Mouse (Mus musculus) embryonic stem cell, embryonic (primary cell): ENCODE measurements around the gene Rars2.
"Not testable (repeated sequence)": the region's sequence is repeated elsewhere in the genome, so short reads cannot be mapped to it uniquely, and the experiment has no call there.

ENCODE experiments used
- CTCF ChIA-PET, 4 experiments: fragments of 300-600 bp in 2 of 4; fragments of 350-600 bp in 2 of 4; sonication (Branson Sonifier 250); formaldehyde crosslinking; loops; one replicate each; lab custom pipeline; 2022; ENCODE audit warnings: inconsistent platforms in 2 of 4; lab: Charles Lee
- POLR2A ChIA-PET, 4 experiments: fragments of 300-600 bp in 2 of 4; fragments of 350-600 bp in 2 of 4; sonication (Branson Sonifier 250); formaldehyde crosslinking; loops; one replicate each; lab custom pipeline; 2022; ENCODE audit warnings: antibody characterized with exemption in 4 of 4, inconsistent platforms in 1 of 4; lab: Charles Lee

Gene Rars2

DNA sequence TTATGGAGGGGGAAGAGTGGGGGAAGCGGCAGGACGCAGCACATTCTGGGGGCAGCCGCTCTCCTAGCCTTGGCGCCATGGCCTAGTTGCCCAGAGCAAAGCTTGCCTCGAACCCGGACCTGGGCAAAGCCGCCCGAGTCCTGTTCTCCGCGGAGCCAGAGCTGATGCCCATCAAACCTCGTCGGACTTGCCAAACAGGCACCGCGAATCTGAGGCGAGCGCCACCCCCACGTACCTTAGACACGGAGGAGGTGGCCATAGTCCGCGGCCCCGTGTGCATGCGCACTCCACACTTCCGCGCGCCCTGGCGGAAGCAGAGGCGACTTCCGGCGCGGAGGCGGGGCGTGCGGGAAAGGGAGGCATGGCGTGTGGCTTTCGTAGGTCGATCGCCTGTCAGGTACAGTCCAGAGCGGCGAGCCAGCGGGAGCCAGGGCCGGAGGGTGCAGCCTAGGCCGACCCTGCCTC lies at the start of gene Rars2, which contains the start of gene Orc3:
Gene Rars2, plus strand, starts transcription at position 328 of the 465 bp plus-strand sequence.
Gene Orc3, minus strand, starts transcription at position 315 of the 465 bp plus-strand sequence.
- CTCF ChIA-PET = no interaction called here
- POLR2A ChIA-PET = interaction anchor here in 3 of 4 experiments (1.0 to 2.6 kb wide), 15 partner anchors 9 to 305 kb away, joined by 3 to 10 read pairs (median 4); no protein-coding TSS in a partner anchor

DNA sequence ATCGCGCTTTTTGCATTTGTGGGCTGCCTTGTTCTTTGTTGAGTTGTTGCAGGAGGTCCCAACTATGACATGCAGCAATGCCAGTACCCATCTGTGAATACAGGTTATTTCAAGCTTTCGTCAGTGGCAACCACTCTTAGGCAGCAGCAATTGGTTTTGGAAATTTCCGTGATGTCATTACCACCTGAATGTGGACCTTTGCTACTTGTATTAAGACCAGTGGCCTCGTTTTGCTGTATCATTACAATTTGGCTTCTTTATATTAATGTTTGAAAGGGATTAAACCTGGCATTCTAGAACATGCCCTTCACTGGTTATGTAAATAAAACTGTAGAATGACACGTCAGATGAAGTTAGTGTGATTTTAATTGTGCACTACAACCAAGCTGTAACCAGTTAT lies 48.5 kb upstream of the Rars2 start:
- CTCF ChIA-PET = no interaction called here
- POLR2A ChIA-PET = interaction anchor here in 1 of 4 experiments (0.9 to 3.4 kb wide), 7 partner anchors 8 to 18 kb away, joined by 3 to 17 read pairs (median 4); partner anchors contain the start of gene Akirin2

DNA sequence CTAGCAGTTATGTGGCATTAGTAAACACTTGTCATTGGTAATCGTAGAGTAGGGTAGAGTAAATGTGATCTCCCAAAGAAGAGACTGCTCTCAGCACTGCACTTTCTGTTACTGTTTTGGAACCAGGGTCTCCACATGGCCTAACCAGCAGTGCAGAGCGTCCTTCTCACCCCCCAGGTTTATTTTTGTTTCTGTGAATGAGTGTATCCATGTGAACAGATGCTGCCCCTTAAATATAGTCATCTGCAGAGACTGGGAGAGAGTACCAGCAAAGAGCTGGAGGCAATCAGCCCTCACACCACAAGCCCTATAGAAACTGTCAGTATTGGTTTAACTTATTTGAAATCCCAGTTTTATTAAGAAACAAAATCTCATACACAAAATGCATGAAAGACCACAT lies 41.9 kb upstream of the Rars2 start:
- POLR2A ChIA-PET = interaction anchor here in 1 of 4 experiments (0.7 to 3.1 kb wide), 12 partner anchors 7 to 48 kb away, joined by 3 to 15 read pairs (median 6); no protein-coding TSS in a partner anchor
- CTCF ChIA-PET = no interaction called here

DNA sequence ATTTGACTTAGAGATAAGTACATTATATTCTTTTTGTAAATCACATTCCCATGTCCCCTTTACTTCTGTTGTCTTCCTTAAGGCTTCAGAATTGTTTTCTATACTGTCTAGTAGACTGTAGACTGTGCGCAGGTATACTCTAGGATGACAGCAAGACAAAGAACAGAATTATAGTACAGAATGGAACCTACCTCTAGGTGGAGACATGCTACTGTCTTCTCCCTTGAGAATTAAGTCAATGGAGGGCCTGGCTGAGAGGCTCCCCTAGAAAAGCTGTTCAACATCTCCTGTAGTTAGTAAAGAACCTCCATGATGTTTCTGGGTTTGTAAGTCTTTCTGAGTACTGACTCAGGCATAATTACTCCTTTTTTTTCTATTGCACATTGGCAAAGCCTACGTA lies 37.7 kb upstream of the Rars2 start:
- CTCF ChIA-PET = interaction anchor here (0.6 to 1.2 kb wide), 6 partner anchors 9 to 154 kb away, joined by 3 read pairs; partner anchors contain the start of gene Slc35a1 (in 1 of the 4)

DNA sequence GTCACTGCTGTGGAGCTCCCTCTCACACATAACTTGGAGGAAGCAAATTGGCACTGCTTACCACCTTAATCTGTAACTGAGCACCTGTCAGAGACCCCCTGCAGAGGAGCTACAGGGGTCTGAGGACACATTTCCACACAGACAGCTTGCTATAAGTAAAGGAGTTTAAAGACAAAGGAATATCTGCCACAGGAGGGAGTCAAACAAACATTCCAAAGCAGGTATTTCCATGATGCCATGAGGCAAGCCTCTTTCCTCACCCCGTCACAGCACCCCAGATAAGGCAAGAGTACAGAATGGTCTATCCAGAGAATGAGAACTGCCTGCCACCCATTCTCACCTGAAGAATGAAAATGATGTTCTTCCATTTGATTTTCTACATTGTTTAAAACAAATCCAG lies 35.5 kb upstream of the Rars2 start:
- ChIA-PET CTCF (no interaction called here), POLR2A (interaction anchor here in 1 of 4 experiments (0.6 to 3.9 kb wide), 5 partner anchors 10 to 29 kb away, joined by 3 to 22 read pairs (median 5); partner anchors contain the start of gene Akirin2)

More for the DNA sequence above, 37.7 kb upstream of the Rars2 start:
- POLR2A ChIA-PET = interaction anchor here in 3 of 4 experiments (0.6 to 3.9 kb wide), 8 partner anchors 8 to 25 kb away, joined by 3 to 22 read pairs (median 4); no protein-coding TSS in a partner anchor

DNA sequence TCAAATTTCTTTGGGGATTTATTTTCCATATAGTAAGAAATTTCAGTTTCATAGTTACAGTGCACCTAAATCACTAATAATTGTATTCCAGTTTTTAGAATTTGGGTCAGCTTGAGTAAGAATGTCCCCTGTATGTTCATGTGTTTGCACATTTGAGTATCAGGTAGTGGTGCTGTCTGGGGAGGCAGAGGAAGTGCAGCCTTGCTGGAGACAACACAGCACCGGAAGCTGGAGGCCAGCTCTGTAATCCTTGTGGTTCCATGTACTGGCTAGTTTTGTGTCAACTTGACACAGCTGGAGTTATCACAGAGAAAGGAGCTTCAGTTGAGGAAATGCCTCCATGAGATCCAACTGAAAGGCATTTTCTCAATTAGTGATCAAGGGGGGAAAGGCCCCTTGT lies 33.3 kb upstream of the Rars2 start:
- CTCF ChIA-PET = not testable (repeated sequence)
- POLR2A ChIA-PET = interaction anchor here in 2 of 4 experiments (0.8 to 1.4 kb wide), 7 partner anchors 8 to 55 kb away, joined by 3 to 7 read pairs (median 4); no protein-coding TSS in a partner anchor

DNA sequence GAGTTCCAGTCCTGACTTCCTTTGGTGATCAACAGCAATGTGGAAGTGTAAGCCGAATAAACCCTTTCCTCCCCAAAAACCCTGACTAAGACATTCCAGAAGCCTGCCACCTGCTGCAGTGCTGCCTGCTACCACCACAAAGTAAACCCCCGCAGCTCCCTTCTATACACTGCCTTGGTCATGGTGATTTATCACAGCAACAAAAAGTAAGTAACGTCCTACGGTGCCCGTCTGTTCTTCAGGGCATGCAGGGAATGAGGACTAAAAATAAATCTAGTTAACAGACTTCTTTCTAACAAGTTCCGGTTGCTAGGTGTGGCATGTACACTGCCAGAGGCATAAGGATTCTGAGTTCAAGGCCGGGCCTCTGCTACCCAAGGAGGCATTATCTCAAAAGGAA lies 32.8 kb upstream of the Rars2 start:
- CTCF ChIA-PET = no interaction called here

DNA sequence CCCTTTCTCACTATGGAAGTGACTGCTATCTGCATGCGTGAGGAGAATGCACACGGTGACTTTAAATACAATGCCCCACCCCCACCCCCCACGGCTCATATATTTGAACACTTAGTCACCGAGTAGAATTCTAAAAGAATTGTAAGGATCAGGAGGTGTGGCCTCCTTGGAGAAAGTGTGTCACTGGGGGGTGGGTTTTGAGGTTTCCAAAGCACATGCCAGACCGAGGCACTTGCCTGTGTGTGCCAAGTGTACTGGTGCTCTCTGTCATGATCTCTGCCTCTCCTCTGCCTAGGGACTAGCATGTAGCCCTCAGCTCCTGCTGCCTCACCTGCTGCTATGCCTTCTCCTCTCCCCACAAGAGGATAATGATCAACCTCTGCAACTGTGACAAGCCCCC lies 32.3 kb upstream of the Rars2 start:
- ChIA-PET CTCF (no interaction called here), POLR2A (interaction anchor here in 2 of 4 experiments (1.1 to 2.0 kb wide), 6 partner anchors 9 to 103 kb away, joined by 3 to 9 read pairs (median 4); no protein-coding TSS in a partner anchor)

More for the DNA sequence above, 32.8 kb upstream of the Rars2 start:
- POLR2A ChIA-PET = interaction anchor here in 2 of 4 experiments (0.8 to 1.4 kb wide), 9 partner anchors 9 to 55 kb away, joined by 3 to 7 read pairs (median 4); no protein-coding TSS in a partner anchor

DNA sequence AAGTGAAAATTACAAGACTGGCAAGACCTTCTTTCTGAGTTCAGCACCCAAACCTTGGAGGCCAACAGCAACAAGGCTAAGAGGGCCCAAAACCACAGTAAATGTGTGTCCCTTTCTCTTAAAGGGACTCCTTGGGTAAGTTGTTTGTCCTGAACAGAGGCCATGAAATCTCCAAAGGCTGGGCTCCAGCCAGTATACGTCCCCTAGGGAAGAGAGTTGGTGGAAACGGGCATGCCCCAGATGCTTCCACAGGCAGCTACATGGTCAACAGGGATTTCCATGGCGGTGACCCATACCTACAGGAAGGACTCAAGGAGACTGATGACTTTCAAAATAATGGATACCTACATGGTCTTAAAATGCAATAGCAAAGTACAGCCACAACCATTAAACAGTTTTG lies 31.3 kb upstream of the Rars2 start:
- ChIA-PET POLR2A (interaction anchor here in 1 of 4 experiments (1.1 to 2.0 kb wide), 6 partner anchors 10 to 102 kb away, joined by 3 to 9 read pairs (median 4); no protein-coding TSS in a partner anchor), CTCF (no interaction called here)

DNA sequence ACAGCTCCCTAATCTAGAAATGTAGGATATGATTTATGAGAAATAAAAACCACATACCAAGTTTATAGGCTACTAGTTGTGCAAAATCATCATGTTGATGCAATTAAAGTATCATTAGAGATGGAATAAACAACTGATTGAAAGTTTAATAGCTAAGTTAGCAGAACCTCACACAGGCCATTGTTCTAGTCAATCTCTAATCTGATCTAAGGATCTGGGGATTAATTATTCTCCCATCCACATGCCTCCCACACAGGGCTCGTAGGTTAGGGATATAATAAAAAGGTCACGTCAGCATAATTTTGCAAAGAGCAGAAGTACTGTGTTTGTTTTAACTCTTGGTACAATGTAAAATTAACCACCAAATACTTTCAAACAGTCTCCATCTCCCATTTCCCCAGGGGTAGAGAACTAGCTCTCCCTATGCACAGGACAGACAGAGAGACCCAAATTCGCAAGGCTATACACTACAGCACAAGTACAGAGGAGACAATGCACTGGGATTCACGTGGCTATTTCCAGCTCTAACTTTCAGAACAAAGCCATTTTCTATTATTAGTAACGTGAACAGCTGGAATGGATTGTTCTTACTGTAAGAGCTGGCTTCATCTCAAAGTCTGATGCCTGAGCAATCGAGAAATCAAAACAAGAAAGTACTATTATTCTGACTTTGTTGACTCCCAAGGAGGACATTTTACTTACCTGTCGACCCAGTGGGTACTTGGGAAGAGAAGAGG lies 29.7 kb upstream of the Rars2 start:
- ChIA-PET POLR2A (interaction anchor here in 2 of 4 experiments (0.8 to 3.2 kb wide), 4 partner anchors 12 to 301 kb away, joined by 3 to 14 read pairs (median 3); no protein-coding TSS in a partner anchor), CTCF (no interaction called here)

DNA sequence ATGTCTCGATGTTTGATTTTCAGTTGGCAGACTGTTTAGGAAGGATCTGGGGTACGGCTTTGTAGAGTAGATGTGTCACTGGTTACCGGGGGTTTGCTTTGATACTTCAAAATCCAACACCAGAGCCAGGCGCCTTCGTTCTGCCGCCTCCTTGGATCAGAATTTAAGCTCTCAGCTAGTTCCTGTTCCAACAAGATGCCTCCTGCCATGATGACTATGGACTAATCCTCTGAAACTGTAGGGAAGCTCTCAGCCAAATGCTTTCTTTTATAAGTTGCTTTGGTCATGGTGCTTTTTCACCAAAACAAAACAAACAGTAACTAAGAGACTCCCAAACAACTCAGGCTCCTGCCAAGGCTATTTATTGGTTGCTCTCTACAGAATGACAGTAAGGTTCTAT lies 11.6 kb upstream of the Rars2 start:
- ChIA-PET POLR2A (interaction anchor here in 2 of 4 experiments (0.8 to 1.6 kb wide), 3 partner anchors 10 to 34 kb away, joined by 3 to 4 read pairs (median 3); no protein-coding TSS in a partner anchor), CTCF (no interaction called here)

DNA sequence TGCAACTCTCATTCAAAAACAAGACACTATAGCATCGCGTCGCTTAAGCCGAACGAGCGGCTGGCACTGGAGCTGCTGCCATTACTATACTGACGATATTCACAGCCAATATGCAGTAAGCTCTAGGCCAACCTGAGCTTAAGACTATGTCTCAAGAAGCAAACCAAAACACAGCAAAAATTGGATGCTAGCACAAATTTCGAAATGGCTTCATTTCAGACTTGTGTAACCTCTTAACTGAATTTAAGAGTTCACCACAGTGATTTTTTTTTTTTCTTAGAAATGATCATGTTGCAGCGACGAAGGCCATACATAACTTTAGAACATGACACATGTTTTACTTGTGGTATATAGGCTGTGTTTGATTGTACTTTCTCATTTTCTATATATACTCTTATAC lies 8.1 kb upstream of the Rars2 start:
- ChIA-PET POLR2A (interaction anchor here in 2 of 4 experiments (0.6 to 1.7 kb wide), 3 partner anchors 9 to 54 kb away, joined by 3 to 8 read pairs (median 6); no protein-coding TSS in a partner anchor), CTCF (interaction anchor here in 1 of 4 experiments (0.7 kb wide), 1 partner anchor 179 kb away, joined by 3 read pairs; no protein-coding TSS in a partner anchor)

DNA sequence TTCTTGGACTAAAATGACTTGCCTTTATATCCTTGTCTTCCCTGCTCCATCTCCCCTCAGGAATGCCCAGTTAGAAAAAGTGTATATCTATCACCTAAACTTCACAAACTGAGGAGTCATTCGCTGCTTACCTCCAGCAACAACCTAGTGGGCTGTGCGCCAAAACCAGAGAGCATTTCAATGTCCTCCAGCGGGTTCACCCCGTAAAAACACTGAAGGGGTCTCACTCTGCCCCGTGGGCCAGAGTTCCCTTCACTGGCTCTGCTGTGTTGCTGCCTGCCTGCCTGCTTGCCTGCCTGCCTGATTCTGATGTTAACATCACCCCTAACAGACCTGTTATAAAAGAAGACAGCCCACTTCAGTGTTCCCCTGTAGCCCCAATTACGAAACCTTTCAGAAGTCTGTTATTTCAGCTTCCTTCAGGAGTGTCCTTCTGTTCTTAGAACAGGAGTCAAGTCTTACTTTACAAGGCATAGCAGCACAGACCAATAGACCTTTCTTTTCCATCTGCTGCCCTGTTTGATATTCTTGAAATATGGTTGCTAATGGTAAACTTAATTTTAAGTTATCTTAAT lies 1.1 kb upstream of the Rars2 start:
- ChIA-PET POLR2A (interaction anchor here in 2 of 4 experiments (0.6 to 2.5 kb wide), 4 partner anchors 41 to 81 kb away, joined by 3 to 10 read pairs (median 4); no protein-coding TSS in a partner anchor), CTCF (no interaction called here)

DNA sequence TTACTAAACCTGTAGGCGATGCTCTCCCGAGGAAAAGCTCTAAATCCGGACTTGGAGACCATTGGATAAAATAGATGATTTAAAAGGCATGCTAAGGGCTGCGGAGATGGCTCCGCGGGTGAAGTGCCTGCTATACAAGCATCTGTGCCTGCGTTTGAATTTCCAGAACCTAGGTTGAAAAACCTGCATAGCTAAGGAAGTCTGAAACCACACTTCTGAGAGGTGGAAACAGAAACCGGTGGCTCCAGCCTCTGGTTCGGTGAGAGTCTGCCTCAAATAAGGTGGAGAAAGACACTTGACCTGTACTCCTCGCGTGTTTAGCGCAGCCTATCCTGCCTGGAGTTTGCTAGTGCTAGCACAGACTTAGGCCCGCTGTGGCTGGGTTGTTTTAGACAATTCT lies 546 bp downstream of the Rars2 start:
- CTCF ChIA-PET = no interaction called here
- POLR2A ChIA-PET = interaction anchor here in 3 of 4 experiments (0.9 to 2.6 kb wide), 23 partner anchors 8 to 305 kb away, joined by 3 to 10 read pairs (median 5); partner anchors contain the start of gene Akirin2 (in 1 of the 3)

DNA sequence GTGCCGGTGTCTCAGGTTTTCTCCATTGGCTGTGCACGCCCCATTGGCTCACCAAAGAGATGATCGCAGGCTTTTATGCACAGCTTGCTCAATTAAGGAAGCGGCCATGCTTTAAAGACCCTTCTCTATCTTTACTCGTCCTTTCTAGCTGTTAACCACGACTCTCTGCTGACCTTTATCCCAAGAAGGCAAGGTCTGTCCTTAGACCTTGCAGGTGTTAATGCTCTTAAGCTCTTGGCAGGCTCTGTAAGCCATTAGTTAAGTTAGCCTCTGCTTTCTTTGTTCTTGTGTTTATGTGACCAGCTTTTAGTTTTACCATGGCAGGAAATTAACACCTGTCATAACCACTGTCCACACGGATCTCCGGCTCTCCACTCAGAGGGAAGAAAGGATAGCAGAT lies 1.4 kb downstream of the Rars2 start:
- CTCF ChIA-PET = interaction anchor here in 1 of 4 experiments (0.5 kb wide), 1 partner anchor 307 kb away, joined by 3 read pairs; no protein-coding TSS in a partner anchor
- POLR2A ChIA-PET = interaction anchor here in 3 of 4 experiments (1.1 to 2.6 kb wide), 17 partner anchors 10 to 304 kb away, joined by 3 to 10 read pairs (median 6); partner anchors contain the start of gene Akirin2 (in 1 of the 3)

DNA sequence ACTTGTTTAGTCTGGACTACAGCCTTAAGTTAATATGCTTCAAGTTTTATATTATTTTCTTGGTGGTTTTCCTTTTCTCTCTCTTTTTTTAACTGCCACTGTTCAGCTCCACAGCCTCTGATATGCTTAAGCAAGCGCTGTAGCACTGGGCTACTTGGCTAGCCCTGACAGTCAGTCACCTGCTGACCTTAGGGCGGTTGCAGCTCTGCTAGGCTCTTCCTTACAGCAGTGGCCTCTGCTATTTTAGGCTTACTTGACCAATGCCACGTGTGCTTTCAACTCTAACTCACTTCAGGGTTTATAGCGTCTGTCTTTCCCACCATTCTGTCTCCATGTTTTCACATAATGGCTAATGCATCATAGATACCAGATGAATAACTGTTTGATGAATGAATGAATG lies 10.8 kb downstream of the Rars2 start:
- POLR2A ChIA-PET = interaction anchor here in 2 of 4 experiments (0.9 to 2.1 kb wide), 5 partner anchors 9 to 37 kb away, joined by 3 to 7 read pairs (median 3); partner anchors contain the start of genes Orc3 (in 1 of the 2) and Rars2 (in 1 of the 2)

DNA sequence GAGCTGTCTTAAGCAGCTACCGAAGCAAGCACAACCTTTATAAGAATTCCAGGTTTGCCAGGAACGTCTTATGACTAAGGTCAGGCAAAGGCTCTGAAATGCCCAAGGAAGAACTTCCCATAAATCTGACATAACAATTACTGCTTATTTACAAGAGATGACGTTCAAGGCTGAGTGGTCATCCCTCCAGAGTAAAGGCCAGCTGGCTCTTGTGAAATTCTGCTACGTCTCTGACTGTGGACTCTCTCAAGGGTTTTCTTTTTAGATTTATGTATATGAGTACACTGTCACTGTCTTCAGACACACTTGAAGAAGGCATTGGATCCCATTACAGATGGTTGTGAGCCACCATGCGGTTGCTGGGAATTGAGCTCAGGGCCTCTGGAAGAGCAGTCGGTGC lies 11.6 kb downstream of the Rars2 start:
- CTCF ChIA-PET = no interaction called here
- POLR2A ChIA-PET = interaction anchor here in 2 of 4 experiments (0.9 to 2.1 kb wide), 5 partner anchors 10 to 36 kb away, joined by 3 to 7 read pairs (median 3); partner anchors contain the start of genes Orc3 (in 1 of the 2) and Rars2 (in 1 of the 2)

More for the DNA sequence above, 10.8 kb downstream of the Rars2 start:
- CTCF ChIA-PET = no interaction called here

DNA sequence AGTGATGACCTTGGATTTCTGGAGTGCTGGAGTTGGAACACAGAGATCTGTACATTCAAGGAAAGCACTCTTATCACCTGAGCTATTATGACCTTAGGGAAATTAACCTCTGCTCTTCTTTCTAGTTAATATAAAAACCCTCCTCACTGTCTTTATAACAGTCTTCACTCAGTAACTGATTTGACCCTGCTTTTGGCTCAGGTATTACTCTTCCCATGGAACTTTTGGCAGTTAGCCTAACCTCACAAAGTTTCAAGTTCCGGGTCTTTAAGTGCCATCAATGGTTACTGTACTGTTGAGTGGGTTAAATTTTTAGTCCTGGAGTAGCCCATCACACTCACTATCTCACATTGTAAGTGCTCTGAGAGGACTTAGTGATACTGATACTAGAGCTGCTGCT lies 15.2 kb downstream of the Rars2 start:
- POLR2A ChIA-PET = interaction anchor here in 1 of 4 experiments (0.6 kb wide), 1 partner anchor 50 kb away, joined by 3 read pairs; no protein-coding TSS in a partner anchor
- CTCF ChIA-PET = no interaction called here
